Mouse (Mus musculus) thymus, postnatal 0 days (tissue): ENCODE data around the gene Npas3. TPM values are rescaled to one million over a fixed set of nuclear protein-coding genes. Genes with fewer than 3 reads are reported as not detected.

Source experiments
- DNase-seq: peaks from one replicate; pipeline ENCODE4 v3.0.0-alpha.2; 2015; ENCODE audit warnings: low spot score
- polyA plus RNA-seq: library from polyadenylated mRNA; unstranded; fragments of >200 nt; fragmentation: Nextera tagmentation; extraction: Ambion mirVana; gene quantifications from 2 replicates; pipeline ENCODE4 v1.2.1, GENCODE M21; 2015

Gene Npas3
- polyA plus RNA-seq, 1 experiment from 2014 or later: 0.07 TPM

GRCm38 (mm10) chr12:53771394-53771936 lies 523.0 kb downstream of the Npas3 start:
- no peak for DNase-seq

GRCm38 (mm10) chr12:53781850-53782552 lies 533.5 kb downstream of the Npas3 start:
- no peak for DNase-seq

GRCm38 (mm10) chr12:53789501-53789900 lies 541.0 kb downstream of the Npas3 start:
- DNase-seq: no peak

GRCm38 (mm10) chr12:53794718-53795400 lies 546.4 kb downstream of the Npas3 start:
- DNase-seq: no peak

GRCm38 (mm10) chr12:53801831-53802230 lies 553.4 kb downstream of the Npas3 start:
- no peak for DNase-seq

GRCm38 (mm10) chr12:53802381-53802780 lies 553.9 kb downstream of the Npas3 start:
- no peak for DNase-seq

- DNase-seq: no peak
Measured at GRCm38 (mm10) chr12:53810081-53810480, 561.6 kb downstream of the Npas3 start.

- no peak for DNase-seq
Measured at GRCm38 (mm10) chr12:53814291-53814690, 565.8 kb downstream of the Npas3 start.

- DNase-seq: no peak
Measured at GRCm38 (mm10) chr12:53819982-53820381, 571.5 kb downstream of the Npas3 start.

GRCm38 (mm10) chr12:53822881-53823280 lies 574.4 kb downstream of the Npas3 start:
- no peak for DNase-seq

- DNase-seq: no peak
Measured at GRCm38 (mm10) chr12:53825251-53825650, 576.8 kb downstream of the Npas3 start.

GRCm38 (mm10) chr12:53825898-53826605 lies 577.6 kb downstream of the Npas3 start:
- no peak for DNase-seq

GRCm38 (mm10) chr12:53826812-53827211 lies 578.3 kb downstream of the Npas3 start:
- DNase-seq: no peak

GRCm38 (mm10) chr12:53832590-53832989 lies 584.1 kb downstream of the Npas3 start:
- DNase-seq: no peak

- DNase-seq: no peak
Measured at GRCm38 (mm10) chr12:53833348-53833747, 584.9 kb downstream of the Npas3 start.

- DNase-seq: no peak
Measured at GRCm38 (mm10) chr12:53836031-53836790, 587.7 kb downstream of the Npas3 start.

GRCm38 (mm10) chr12:53837408-53837807 lies 588.9 kb downstream of the Npas3 start:
- DNase-seq: no peak

- DNase-seq: no peak
Measured at GRCm38 (mm10) chr12:53838541-53838940, 590.1 kb downstream of the Npas3 start.

- DNase-seq: no peak
Measured at GRCm38 (mm10) chr12:53841928-53842671, 593.6 kb downstream of the Npas3 start.

GRCm38 (mm10) chr12:53843626-53844025 lies 595.1 kb downstream of the Npas3 start:
- DNase-seq: no peak
